Mouse (Mus musculus) megakaryocyte, embryonic 14.5 days (primary cell): ENCODE results near the gene Car5b.

Experiments
- FLI1 ChIP-seq: IDR thresholded peaks from 2 replicates; pipeline ENCODE4 v1.6.1; 2012; ENCODE audit warnings: low read length, inconsistent platforms, mixed read lengths
- GATA1 ChIP-seq: IDR thresholded peaks from 3 replicates; pipeline ENCODE4 v1.6.1; 2012; ENCODE audit warnings: mixed read lengths, low read length, inconsistent platforms, borderline replicate concordance

DNA sequence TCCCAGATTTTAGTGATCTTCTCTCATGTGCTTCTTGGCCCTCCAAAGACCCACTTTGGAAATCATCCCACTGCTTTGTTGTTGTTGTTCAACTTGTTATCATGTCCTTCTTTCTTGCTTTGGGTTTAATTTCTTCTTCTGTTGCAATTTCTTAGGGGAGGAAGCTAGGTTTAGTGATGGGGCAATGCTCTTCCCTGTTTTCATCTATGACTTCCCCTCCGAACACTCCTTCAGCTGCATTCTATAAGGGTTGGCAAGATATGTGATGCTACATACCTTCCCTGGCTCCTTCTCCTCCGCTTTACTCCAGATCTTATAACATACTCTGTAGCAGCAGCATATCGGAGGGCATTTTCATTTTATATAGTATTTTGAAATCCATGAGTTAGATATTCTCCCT lies 31.0 kb downstream of the Car5b start:
- TF ChIP-seq GATA1 (no peak), FLI1 (no peak)
